Mouse (Mus musculus) monocyte, adult 2 months (primary cell): ENCODE measurements at regions not wholly inside any gene's neighbourhood (a gene's known extent, or its start where the extent isn't known, plus 50 kb on each side); places are given as distances from the start of the nearest gene placed in this dataset.

Experiments used
- DNase-seq, 2 experiments: peaks; one replicate each; pipeline ENCODE4 v3.0.0; 2022; ENCODE audit warnings: low spot score in 2 of 2, low read depth in 1 of 2

- no peak for DNase-seq
These were observed 191.7 kb upstream of the Adgrl2 start for GRCm38 (mm10) chr3:149182095-149182494.

- no peak for DNase-seq
These were observed 189.8 kb upstream of the Adgrl2 start for GRCm38 (mm10) chr3:149180129-149180528.

- DNase-seq = no peak
These were observed 189.2 kb upstream of the Adgrl2 start for GRCm38 (mm10) chr3:149179486-149180116.

GRCm38 (mm10) chr3:149178891-149179290 is 188.5 kb upstream of the Adgrl2 start:
- DNase-seq = no peak

GRCm38 (mm10) chr3:149174689-149175390 is 184.5 kb upstream of the Adgrl2 start:
- no peak for DNase-seq

- DNase-seq = no peak
These were observed 183.2 kb upstream of the Adgrl2 start for GRCm38 (mm10) chr3:149173537-149173936.

GRCm38 (mm10) chr3:149171766-149172165 is 181.4 kb upstream of the Adgrl2 start:
- DNase-seq = no peak

GRCm38 (mm10) chr3:149170191-149170590 is 179.8 kb upstream of the Adgrl2 start:
- DNase-seq = no peak

GRCm38 (mm10) chr3:149169442-149169841 is 179.1 kb upstream of the Adgrl2 start:
- DNase-seq = no peak

- no peak for DNase-seq
These were observed 177.6 kb upstream of the Adgrl2 start for GRCm38 (mm10) chr3:149167997-149168396.

- DNase-seq = no peak
These were observed 174.4 kb upstream of the Adgrl2 start for GRCm38 (mm10) chr3:149164804-149165203.

- DNase-seq = no peak
These were observed 173.2 kb upstream of the Adgrl2 start for GRCm38 (mm10) chr3:149163591-149163990.

- no peak for DNase-seq
These were observed 170.5 kb upstream of the Adgrl2 start for GRCm38 (mm10) chr3:149160833-149161232.

GRCm38 (mm10) chr3:149157381-149157780 is 167.0 kb upstream of the Adgrl2 start:
- no peak for DNase-seq

GRCm38 (mm10) chr3:149152312-149152711 is 162.0 kb upstream of the Adgrl2 start:
- no peak for DNase-seq

GRCm38 (mm10) chr3:149150796-149151195 is 160.4 kb upstream of the Adgrl2 start:
- DNase-seq = no peak

- DNase-seq = no peak
These were observed 158.3 kb upstream of the Adgrl2 start for GRCm38 (mm10) chr3:149148608-149149007.

GRCm38 (mm10) chr3:149147916-149148315 is 157.6 kb upstream of the Adgrl2 start:
- no peak for DNase-seq

GRCm38 (mm10) chr3:149146673-149147072 is 156.3 kb upstream of the Adgrl2 start:
- DNase-seq = no peak

GRCm38 (mm10) chr3:149140461-149140860 is 150.1 kb upstream of the Adgrl2 start:
- DNase-seq = no peak

- DNase-seq = no peak
These were observed 143.9 kb upstream of the Adgrl2 start for GRCm38 (mm10) chr3:149134028-149134938.

- DNase-seq = no peak
These were observed 128.5 kb upstream of the Adgrl2 start for GRCm38 (mm10) chr3:149118806-149119205.
